Mouse (Mus musculus): Measurements from ENCODE around the gene Tbl3.

The Tbl3 gene

GRCm38 (mm10) chr17:24653967-24654710 lies 53.3 kb downstream of the Tbl3 start:
- peak; percentile 74 for DNase-seq (ENCODE audit: low read depth, low spot score)

- DNase-seq (ENCODE audit: low read depth, low spot score), result no peak
Measured at GRCm38 (mm10) chr17:24651835-24652234, 55.6 kb downstream of the Tbl3 start.

GRCm38 (mm10) chr17:24650766-24651165 lies 56.7 kb downstream of the Tbl3 start:
- no peak for DNase-seq (ENCODE audit: low read depth, low spot score)

- peak; percentile 25 for DNase-seq (ENCODE audit: low read depth, low spot score)
Measured at GRCm38 (mm10) chr17:24650070-24650616, 57.3 kb downstream of the Tbl3 start, which contains the start of gene Slc9a3r2. Gene Slc9a3r2, minus strand, starts transcription at chr17:24650327.

- peak; percentile 58 for DNase-seq (ENCODE audit: low read depth, low spot score)
Measured at GRCm38 (mm10) chr17:24649581-24650069, 57.8 kb downstream of the Tbl3 start.

- DNase-seq (ENCODE audit: low read depth, low spot score), result peak; percentile 38
Measured at GRCm38 (mm10) chr17:24648731-24649377, 58.6 kb downstream of the Tbl3 start.

Measured in 3T3-L1 (cell line).